Mouse (Mus musculus): ENCODE measurements at regions not wholly inside any gene's neighbourhood (a gene's known extent, or its start where the extent isn't known, plus 50 kb on each side); places are given as distances from the start of the nearest gene placed in this dataset.

DNA sequence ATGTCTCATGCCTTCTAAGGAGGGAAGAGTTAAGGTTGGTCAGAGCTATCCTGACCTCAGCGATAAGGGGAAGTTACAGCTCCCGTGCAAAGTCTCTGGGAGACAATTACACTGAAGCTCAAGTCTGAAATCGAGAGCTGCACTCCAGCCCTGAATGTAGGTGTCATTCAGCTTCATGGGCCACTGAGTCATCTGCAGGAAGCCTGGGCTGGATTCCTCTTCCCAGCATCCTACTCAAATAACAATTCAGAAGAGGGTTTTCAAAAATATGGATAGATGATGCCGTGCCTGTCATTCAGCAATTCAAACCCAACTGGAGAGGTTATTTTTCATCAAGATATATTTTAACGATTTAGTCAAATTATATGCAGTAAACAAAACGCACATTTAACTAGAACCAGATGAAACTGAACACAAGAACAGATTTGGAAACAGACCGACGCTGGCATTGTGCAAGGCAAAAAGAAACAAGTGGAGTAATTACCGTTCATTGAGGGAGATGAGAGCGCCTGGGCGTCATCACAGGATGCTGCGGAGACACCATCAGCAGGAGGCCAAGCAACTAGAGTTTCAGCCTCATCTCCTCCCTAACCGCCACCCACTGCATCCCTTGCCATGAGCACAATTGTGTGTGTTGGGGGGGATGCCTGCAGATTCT, 57.8 kb upstream of the Cfap46 start:
- Histone ChIP-seq H3K9me3 (no peaks in the 10 kb centered on the region), H3K27ac (replicated peaks) (peak overlapping the region; percentile 29; the same call in 1 of the 2 replicates), H3K36me3 (no peaks in the 10 kb centered on the region), H3K4me2 (replicated peaks) (no peak overlapping the region), H3K9ac (replicated peaks) (no peak overlapping the region), H3K4me3 (no peak overlapping the region), H3K4me1 (peaks cover 4% of the 10 kb centered on the region; the same call in 1 of the 2 replicates), H3K27me3 (no peaks in the 10 kb centered on the region)
- peak; percentile 41; the same call in 1 of the 2 replicates for ATAC-seq (replicated peaks)
- WGBS = 53% methylated on average over 13 of the region's 13 CpGs

DNA sequence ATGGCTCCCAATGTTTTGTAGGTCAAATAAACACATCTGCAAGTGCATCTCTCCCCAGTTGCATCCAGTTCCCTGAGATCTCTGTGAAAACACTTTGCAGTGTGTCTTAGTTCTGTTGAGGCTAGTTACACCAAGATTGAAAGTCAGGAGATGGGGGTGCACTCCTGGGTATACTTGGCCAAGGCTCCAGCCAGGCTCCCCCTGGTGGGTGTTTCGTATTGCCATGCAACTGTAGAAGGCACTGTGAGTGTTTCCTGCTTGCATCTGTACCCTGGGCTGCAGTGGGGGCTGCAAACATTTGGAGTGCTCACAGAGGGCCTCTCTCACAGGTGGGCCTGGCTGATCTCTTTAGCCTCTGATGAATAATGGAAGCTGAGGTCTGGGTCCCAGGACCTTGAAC, 63.2 kb upstream of the Cfap46 start:
- WGBS = 73% methylated on average over 1 of the region's 1 CpGs
- Histone ChIP-seq H3K27ac (replicated peaks) (no peak overlapping the region), H3K4me3 (no peak overlapping the region), H3K27me3 (no peaks in the 10 kb centered on the region), H3K9me3 (no peaks in the 10 kb centered on the region), H3K4me2 (replicated peaks) (no peak overlapping the region), H3K4me1 (peaks cover 12% of the 10 kb centered on the region; the same call in 1 of the 2 replicates), H3K9ac (replicated peaks) (no peak overlapping the region), H3K36me3 (no peaks in the 10 kb centered on the region)
- ATAC-seq (replicated peaks) = no peak

DNA sequence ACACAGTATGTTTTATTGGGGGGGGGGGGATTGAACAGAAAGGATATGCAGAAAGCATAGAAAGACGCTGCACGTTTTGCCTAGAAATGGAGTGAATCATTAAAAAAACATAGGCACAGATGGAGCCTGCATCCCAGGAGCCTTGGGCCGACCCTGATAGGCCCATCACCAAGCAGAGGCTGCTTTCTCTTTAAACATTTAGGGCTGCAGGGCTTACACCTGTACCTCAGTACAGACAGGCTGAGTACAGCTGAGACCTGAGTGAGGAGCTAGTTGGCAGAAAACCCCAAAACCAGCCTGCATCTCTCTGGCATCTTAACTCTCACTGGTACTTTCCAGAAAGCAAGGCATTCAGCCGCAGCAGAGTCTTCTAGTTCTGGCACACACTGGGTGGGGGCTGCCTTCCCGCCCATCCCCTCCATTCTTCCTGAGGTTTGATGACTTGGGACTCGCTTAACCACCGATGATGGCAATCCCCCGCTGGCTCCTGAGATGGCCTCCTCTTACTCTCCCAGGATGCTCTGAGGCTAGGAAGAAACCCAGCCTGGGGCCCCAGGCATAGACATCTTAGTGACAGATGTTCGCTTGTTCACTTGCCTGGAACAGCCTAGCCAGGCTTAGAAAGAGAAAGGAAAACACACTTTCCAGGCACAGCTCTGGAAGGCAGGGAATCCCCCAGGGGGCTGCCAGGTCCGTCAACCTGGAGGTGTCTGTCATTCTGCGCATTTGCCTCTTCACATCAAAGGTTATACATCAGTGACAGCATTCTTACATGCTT, 63.9 kb upstream of the Cfap46 start:
- no peaks in the 10 kb centered on the region for H3K36me3 ChIP-seq
- H3K4me3 ChIP-seq = no peak overlapping the region
- peaks cover 10% of the 10 kb centered on the region; the same call in 1 of the 2 replicates for H3K4me1 ChIP-seq
- no peak for ATAC-seq (replicated peaks)
- no peak overlapping the region for H3K9ac ChIP-seq (replicated peaks)
- H3K27me3 ChIP-seq = no peaks in the 10 kb centered on the region
- H3K9me3 ChIP-seq = no peaks in the 10 kb centered on the region
- H3K4me2 ChIP-seq (replicated peaks) = no peak overlapping the region
- H3K27ac ChIP-seq (replicated peaks) = no peak overlapping the region
- 81% methylated on average over 11 of the region's 11 CpGs for WGBS

DNA sequence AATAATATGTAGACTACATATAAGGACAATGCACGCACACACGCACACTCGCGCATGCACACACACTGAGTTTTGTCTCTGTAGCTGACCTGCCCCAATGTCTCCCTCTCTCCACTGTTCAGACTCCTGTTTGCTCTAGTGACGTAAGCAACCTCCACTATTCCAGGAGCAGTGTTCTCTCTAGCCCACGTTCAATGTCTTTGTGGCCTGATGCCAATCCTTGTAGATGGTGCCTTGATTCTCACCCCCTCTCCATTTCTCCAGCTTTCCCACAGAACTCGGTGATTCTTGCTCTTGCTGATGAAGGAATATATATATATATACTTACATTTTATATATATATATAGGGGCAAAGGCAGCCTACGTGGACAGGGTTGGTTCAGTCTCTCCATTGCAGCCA, 71.4 kb upstream of the Cfap46 start:
- WGBS = 94% methylated on average over 8 of the region's 8 CpGs
- Histone ChIP-seq H3K9me3 (no peaks in the 10 kb centered on the region), H3K4me3 (no peak overlapping the region), H3K4me2 (replicated peaks) (no peak overlapping the region), H3K4me1 (no peaks in the 10 kb centered on the region), H3K36me3 (no peaks in the 10 kb centered on the region), H3K27ac (replicated peaks) (no peak overlapping the region), H3K27me3 (no peaks in the 10 kb centered on the region), H3K9ac (replicated peaks) (no peak overlapping the region)
- no peak for ATAC-seq (replicated peaks)

DNA sequence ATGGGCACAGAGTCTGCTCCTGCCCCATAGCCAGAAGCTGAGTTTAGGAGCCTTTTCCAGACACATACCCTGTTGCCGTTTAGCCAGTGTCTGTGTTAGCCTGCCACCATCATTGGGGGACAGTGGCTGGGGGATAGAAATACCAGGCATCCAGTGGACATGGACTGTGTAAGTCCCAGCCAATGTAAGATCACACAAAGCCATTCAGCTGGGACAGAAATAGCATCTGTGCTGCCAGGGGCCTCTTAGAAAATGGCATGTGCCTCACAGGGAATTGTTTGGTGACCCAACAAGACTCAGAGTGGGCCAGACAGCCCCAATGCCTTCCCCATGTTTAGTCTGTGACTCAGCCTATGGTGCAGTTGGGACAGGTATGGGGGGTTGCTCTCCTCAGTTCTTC, 71.5 kb upstream of the Adgra1 start:
- ATAC-seq (replicated peaks) = no peak
- Histone ChIP-seq H3K9ac (replicated peaks) (no peak overlapping the region), H3K4me3 (no peak overlapping the region), H3K36me3 (no peaks in the 10 kb centered on the region), H3K4me2 (replicated peaks) (no peak overlapping the region), H3K27ac (replicated peaks) (no peak overlapping the region), H3K27me3 (no peaks in the 10 kb centered on the region), H3K4me1 (peaks cover 7% of the 10 kb centered on the region; the same call in 1 of the 2 replicates), H3K9me3 (no peaks in the 10 kb centered on the region)
- 76% methylated on average over 1 of the region's 1 CpGs for WGBS

DNA sequence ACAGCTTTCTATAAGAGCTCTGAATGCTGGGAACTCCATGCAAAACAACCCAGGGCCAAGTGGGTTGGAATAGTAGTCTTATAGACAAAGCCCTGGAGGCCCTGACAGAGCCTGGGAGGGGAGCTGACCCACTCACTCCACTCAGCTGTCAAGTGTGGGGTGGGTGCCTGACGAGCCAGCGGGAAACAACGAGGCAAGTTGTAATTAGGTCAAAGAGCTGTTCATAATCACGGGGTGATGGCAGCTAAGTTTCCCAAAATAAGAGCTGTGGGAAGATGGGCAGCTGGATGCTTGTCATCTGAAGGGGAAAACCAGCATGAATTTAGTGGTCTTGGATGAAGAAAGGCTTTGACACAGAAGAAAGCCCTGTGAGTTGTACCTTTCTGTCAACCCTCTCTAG, 70.7 kb upstream of the Adgra1 start:
- Histone ChIP-seq H3K36me3 (no peaks in the 10 kb centered on the region), H3K4me3 (no peak overlapping the region), H3K4me2 (replicated peaks) (no peak overlapping the region), H3K27me3 (no peaks in the 10 kb centered on the region), H3K27ac (replicated peaks) (no peak overlapping the region; the same call in 1 of the 2 replicates), H3K9ac (replicated peaks) (no peak overlapping the region), H3K4me1 (peaks cover 7% of the 10 kb centered on the region; the same call in 1 of the 2 replicates), H3K9me3 (no peaks in the 10 kb centered on the region)
- no peak for ATAC-seq (replicated peaks)
- WGBS = 29% methylated on average over 4 of the region's 4 CpGs

DNA sequence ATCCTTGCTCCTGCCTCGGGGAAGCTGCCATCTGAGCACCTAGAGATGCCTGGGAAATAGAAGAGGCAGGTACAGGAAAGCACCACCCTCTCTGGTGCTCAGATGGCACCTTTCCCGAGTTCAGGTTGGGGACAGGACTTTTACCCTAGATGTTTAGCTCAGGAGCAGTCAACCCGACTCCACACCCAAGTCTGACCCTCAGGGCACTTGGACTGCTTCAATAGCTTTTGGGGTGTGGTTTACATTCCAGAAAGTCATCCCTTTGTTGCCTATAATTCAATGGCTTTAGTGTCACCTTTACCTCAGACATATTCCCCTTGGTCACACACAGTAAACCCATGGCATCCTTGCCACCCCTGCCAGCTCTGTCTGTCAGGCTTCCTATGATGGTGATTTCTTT, 67.7 kb upstream of the Adgra1 start:
- Histone ChIP-seq H3K4me3 (no peak overlapping the region), H3K4me1 (peaks cover 7% of the 10 kb centered on the region; the same call in 1 of the 2 replicates), H3K4me2 (replicated peaks) (no peak overlapping the region), H3K9ac (replicated peaks) (no peak overlapping the region), H3K9me3 (no peaks in the 10 kb centered on the region), H3K36me3 (no peaks in the 10 kb centered on the region), H3K27me3 (no peaks in the 10 kb centered on the region), H3K27ac (replicated peaks) (no peak overlapping the region)
- ATAC-seq (replicated peaks) = no peak
- 46% methylated on average over 3 of the region's 3 CpGs for WGBS

DNA sequence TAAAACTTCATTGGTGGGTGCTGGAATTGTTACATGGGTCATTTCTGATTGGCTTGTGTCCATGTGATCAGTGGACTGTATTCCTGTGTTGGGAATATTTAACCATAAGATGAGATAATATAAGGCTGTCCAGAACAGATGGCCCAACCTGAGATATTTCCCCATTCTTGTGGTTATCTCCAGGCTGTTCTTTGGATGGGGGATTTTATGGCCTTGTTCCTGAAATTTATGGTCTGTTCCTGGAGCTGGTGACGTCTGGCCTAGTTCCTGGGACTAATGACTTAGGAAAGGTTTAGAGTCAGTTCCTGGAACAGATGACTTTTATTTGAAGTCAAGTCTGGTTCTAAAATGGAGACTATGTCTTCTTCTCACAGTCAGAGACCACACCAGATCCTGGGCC, 64.8 kb upstream of the Adgra1 start:
- Histone ChIP-seq H3K4me2 (replicated peaks) (no peak overlapping the region), H3K4me1 (peaks cover 3% of the 10 kb centered on the region; the same call in 1 of the 2 replicates), H3K27me3 (no peaks in the 10 kb centered on the region), H3K4me3 (no peak overlapping the region), H3K36me3 (no peaks in the 10 kb centered on the region), H3K27ac (replicated peaks) (no peak overlapping the region), H3K9me3 (no peaks in the 10 kb centered on the region), H3K9ac (replicated peaks) (no peak overlapping the region)
- 95% methylated on average over 1 of the region's 1 CpGs for WGBS
- no peak for ATAC-seq (replicated peaks)

DNA sequence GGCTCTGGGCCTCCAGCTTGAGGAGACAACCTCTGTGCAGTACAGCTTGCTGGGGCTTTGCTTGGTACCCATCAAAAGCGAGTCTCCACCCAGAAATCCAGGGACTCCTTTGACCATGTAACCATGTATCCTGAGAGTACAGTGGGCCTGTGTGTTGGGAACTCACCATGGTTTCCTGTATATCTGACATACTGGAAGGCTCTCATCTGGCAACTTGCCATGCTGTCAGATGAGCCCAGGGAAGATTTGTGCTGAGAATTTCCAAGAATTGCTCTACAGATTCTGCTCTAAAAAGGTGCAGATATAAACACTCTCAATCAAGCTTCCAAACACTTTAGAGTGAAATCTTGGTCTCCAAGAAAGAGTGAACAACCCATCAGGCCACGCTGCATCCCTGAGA, 56.7 kb upstream of the Adgra1 start:
- peaks cover 3% of the 10 kb centered on the region; the same call in 1 of the 2 replicates for H3K4me1 ChIP-seq
- ATAC-seq (replicated peaks) = no peak

DNA sequence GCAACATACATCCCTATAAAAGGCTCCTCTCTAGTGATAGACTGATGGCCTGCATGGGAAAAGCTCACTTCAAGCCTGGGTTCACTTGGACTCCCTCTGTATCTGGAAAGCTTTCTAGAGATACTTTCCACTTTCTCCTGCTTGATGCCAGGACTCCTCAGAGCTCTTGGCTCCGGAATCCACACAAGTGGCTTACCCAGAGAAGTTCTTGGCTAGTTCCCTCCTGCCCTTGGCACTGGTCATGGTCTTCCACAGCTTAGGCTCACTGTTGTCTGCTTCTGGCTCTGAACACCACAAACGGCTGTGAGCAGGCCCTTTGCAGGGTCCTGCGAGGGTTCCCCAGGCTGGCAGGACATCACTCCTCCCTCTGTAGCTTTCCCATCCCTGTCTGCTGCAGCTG, 54.1 kb upstream of the Adgra1 start:
- Histone ChIP-seq H3K4me1 (no peaks in the 10 kb centered on the region), H3K27ac (replicated peaks) (no peak overlapping the region), H3K9me3 (no peaks in the 10 kb centered on the region), H3K4me3 (no peak overlapping the region), H3K36me3 (no peaks in the 10 kb centered on the region), H3K4me2 (replicated peaks) (no peak overlapping the region), H3K9ac (replicated peaks) (no peak overlapping the region), H3K27me3 (no peaks in the 10 kb centered on the region)
- no peak for ATAC-seq (replicated peaks)
- 90% methylated on average over 3 of the region's 3 CpGs for WGBS

More for the DNA sequence above, 56.7 kb upstream of the Adgra1 start:
- WGBS = 88% methylated on average over 2 of the region's 2 CpGs
- no peak overlapping the region for H3K27ac ChIP-seq (replicated peaks)
- no peak overlapping the region for H3K4me3 ChIP-seq
- H3K36me3 ChIP-seq = no peaks in the 10 kb centered on the region
- no peak overlapping the region for H3K4me2 ChIP-seq (replicated peaks)
- H3K9me3 ChIP-seq = no peaks in the 10 kb centered on the region
- no peak overlapping the region for H3K9ac ChIP-seq (replicated peaks)
- no peaks in the 10 kb centered on the region for H3K27me3 ChIP-seq

DNA sequence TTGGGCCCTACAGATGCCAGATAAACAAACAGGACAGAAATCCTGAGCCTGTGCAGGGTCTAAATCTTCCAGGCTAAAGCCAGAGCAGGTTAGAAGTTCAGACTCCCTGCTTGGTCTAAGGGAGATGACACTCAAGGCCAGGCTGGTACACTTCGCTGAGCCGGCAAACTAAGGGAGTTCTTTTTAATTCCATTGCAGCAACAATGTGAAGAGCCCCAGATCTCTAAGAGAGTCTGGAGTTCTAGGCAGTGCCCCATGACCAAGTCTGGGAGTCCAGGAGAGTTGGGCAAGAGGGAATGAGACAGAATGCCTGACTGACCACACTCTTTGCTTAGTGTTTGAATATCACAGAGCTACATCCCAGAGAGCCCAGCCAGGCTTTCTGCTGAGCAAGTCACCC, 52.5 kb upstream of the Adgra1 start:
- no peak overlapping the region for H3K4me2 ChIP-seq (replicated peaks)
- no peaks in the 10 kb centered on the region for H3K27me3 ChIP-seq
- 87% methylated on average over 2 of the region's 2 CpGs for WGBS
- H3K27ac ChIP-seq (replicated peaks) = no peak overlapping the region
- no peaks in the 10 kb centered on the region for H3K4me1 ChIP-seq
- no peak overlapping the region for H3K4me3 ChIP-seq
- no peaks in the 10 kb centered on the region for H3K36me3 ChIP-seq
- H3K9ac ChIP-seq (replicated peaks) = no peak overlapping the region
- H3K9me3 ChIP-seq = no peaks in the 10 kb centered on the region
- no peak for ATAC-seq (replicated peaks)

All from forebrain, embryonic 15.5 days (tissue).